ENCODE assay signal across 15 mouse cellular contexts in the genomic region with DNA sequence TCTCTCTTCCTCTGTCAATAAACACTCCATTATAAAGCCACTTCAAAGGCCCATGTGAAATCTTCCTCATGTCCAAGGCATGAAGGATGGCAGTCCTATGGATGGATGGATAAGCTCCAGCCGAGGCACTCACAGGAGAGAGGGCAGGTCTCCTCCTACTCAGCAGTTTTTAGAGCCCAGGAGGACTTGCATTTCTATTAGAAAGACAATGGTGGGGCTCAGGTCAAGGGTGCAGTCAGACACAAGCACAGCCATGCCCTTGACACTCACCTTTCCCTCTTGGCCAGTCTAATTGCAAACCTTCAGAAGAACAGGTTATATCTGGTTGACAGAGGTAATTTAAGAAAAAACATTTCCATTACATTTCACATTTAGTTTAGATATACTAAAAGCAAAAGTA.
"Had no signal": no experiment of that assay in that cellular context is flagged by ENCODE, and none has a peak within 500 bp of the region (broad histone marks: within the 10 kb centered on the region; RNA-seq: fewer than 3 reads in every experiment).

No protein-coding gene starts in this region.

- DNase-seq: gastrocnemius, postnatal 14 days; gastrocnemius, postnatal 36 days; heart, adult 11 months; heart, adult 2 months; heart, postnatal 14 days; heart, postnatal 4 days; kidney, adult 18-20 months; kidney, adult 8-10 months; kidney, postnatal 10 days; kidney, postnatal 25 days; kidney, postnatal 4 days; layer of hippocampus, adult 9-11 months; layer of hippocampus, postnatal 36 days; liver; liver, embryonic 13.5 days had no signal
